Mouse (Mus musculus): ENCODE measurements around the gene Spata31d1b.
"Not testable (repeated sequence)": the region's sequence is repeated elsewhere in the genome, so short reads cannot be mapped to it uniquely, and the experiment has no call there.

The Spata31d1b gene

GRCm38 (mm10) chr13:59694008-59694407, 18.1 kb upstream of the Spata31d1b start, which contains the start of gene 4921517D22Rik:
4921517D22Rik (minus strand) TSS chr13:59694108.
- no peak for DNase-seq (ENCODE audit: low read depth, low spot score)

- no peak for DNase-seq (ENCODE audit: low read depth, low spot score)
These were observed 16.3 kb upstream of the Spata31d1b start for GRCm38 (mm10) chr13:59695781-59696180.

GRCm38 (mm10) chr13:59699131-59699530, 13.0 kb upstream of the Spata31d1b start:
- DNase-seq (ENCODE audit: low read depth, low spot score) = no peak

- peak; percentile 18 for DNase-seq (ENCODE audit: low read depth, low spot score)
These were observed 11.9 kb upstream of the Spata31d1b start for GRCm38 (mm10) chr13:59700137-59700536.

- DNase-seq (ENCODE audit: low read depth, low spot score) = no peak
These were observed 8.6 kb upstream of the Spata31d1b start for GRCm38 (mm10) chr13:59703514-59703913.

- DNase-seq (ENCODE audit: low read depth, low spot score) = peak; percentile 37
These were observed 7.5 kb upstream of the Spata31d1b start for GRCm38 (mm10) chr13:59704562-59704961.

- peak; percentile 45 for DNase-seq (ENCODE audit: low read depth, low spot score)
These were observed 1.9 kb upstream of the Spata31d1b start, which contains the start of gene Spata31d1a for GRCm38 (mm10) chr13:59710230-59710629. Spata31d1a (minus strand) TSS chr13:59710330.

- no peak for DNase-seq (ENCODE audit: low read depth, low spot score)
These were observed 1.6 kb downstream of the Spata31d1b start for GRCm38 (mm10) chr13:59713710-59714109.

- DNase-seq (ENCODE audit: low read depth, low spot score) = not testable (repeated sequence)
These were observed 6.9 kb downstream of the Spata31d1b start for GRCm38 (mm10) chr13:59718857-59719440.

- no peak for DNase-seq (ENCODE audit: low read depth, low spot score)
These were observed 7.4 kb downstream of the Spata31d1b start for GRCm38 (mm10) chr13:59719475-59719874.

GRCm38 (mm10) chr13:59722089-59722488, 10.0 kb downstream of the Spata31d1b start:
- DNase-seq (ENCODE audit: low read depth, low spot score) = not testable (repeated sequence)

GRCm38 (mm10) chr13:59726139-59726867, 14.2 kb downstream of the Spata31d1b start:
- DNase-seq (ENCODE audit: low read depth, low spot score) = peak; percentile 60

GRCm38 (mm10) chr13:59728378-59729093, 16.5 kb downstream of the Spata31d1b start:
- peak; percentile 88 for DNase-seq (ENCODE audit: low read depth, low spot score)

GRCm38 (mm10) chr13:59731652-59732051, 19.6 kb downstream of the Spata31d1b start, which contains the start of gene Spata31d1d:
Spata31d1d (minus strand) TSS chr13:59731752.
- no peak for DNase-seq (ENCODE audit: low read depth, low spot score)

- DNase-seq (ENCODE audit: low read depth, low spot score) = peak; percentile 33
These were observed 21.9 kb downstream of the Spata31d1b start for GRCm38 (mm10) chr13:59733936-59734335.

GRCm38 (mm10) chr13:59734347-59734746, 22.3 kb downstream of the Spata31d1b start:
- DNase-seq (ENCODE audit: low read depth, low spot score) = peak; percentile 51

- peak; percentile 84 for DNase-seq (ENCODE audit: low read depth, low spot score)
These were observed 23.1 kb downstream of the Spata31d1b start for GRCm38 (mm10) chr13:59735190-59735589.

- no peak for DNase-seq (ENCODE audit: low read depth, low spot score)
These were observed 26.4 kb downstream of the Spata31d1b start for GRCm38 (mm10) chr13:59738455-59738854.

GRCm38 (mm10) chr13:59739397-59739796, 27.3 kb downstream of the Spata31d1b start:
- no peak for DNase-seq (ENCODE audit: low read depth, low spot score)

- DNase-seq (ENCODE audit: low read depth, low spot score) = no peak
These were observed 29.0 kb downstream of the Spata31d1b start for GRCm38 (mm10) chr13:59741096-59741495.

- peak; percentile 53 for DNase-seq (ENCODE audit: low read depth, low spot score)
These were observed 29.6 kb downstream of the Spata31d1b start for GRCm38 (mm10) chr13:59741697-59742096.

GRCm38 (mm10) chr13:59745462-59745861, 33.4 kb downstream of the Spata31d1b start:
- no peak for DNase-seq (ENCODE audit: low read depth, low spot score)
